Mouse (Mus musculus): ENCODE measurements around the gene Cachd1. TPM values are rescaled to one million over a fixed set of nuclear protein-coding genes. Genes with fewer than 3 reads are reported as not detected.

The Cachd1 gene
- polyA plus RNA-seq, 1 experiment from 2014 or later, result 12.2 TPM

DNA sequence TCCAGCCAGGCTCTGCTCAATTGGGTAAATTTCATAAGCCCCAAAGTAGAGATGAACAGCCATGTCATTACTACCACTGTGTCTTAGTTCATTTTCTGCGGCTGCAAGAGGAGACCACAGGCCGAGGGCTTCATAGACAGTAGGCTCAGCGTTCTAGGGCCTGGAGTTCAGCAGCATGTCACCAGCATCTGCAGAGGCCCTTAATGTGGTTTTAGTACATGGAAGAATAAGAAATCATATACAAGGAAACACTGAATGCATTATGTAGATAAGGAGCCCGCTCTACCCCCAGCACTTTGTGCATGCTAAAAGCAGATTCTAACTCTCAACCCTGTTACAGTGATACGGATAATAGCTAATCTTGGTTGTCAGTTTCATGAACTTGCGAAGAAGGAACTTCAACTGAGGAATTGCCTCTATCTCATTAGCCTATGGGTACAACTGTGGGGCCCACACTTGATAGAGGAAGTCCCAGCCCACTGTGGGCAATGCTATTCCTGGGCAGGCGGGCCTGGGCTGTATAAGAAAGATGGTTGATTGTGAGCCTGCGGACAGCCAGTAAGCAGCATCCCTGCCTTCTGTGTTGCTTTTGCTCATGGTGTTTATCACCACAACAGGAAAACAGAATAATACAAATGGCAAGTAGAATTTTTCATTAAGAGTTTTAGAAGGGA is 110.4 kb downstream of the Cachd1 start:
- 82% methylated on average over 8 of the region's 8 CpGs for WGBS
- no peak for TF ChIP-seq CTCF (IDR thresholded peaks at IDR 0.05; ENCODE audit: low read depth)
- no peak for DNase-seq (ENCODE audit: low spot score)
- no peak for ATAC-seq (replicated peaks; ENCODE audit: low FRiP score, low read depth)
- H3K4me1 ChIP-seq (replicated peaks; ENCODE audit: insufficient read depth, low read length), result peaks cover 8% of the 10 kb centered on the region
- H3K9ac ChIP-seq (ENCODE audit: low read depth, low read length), result 0 out of 2 replicates have a peak overlapping the region, but pooled peaks have one; percentile 8
- no peak overlapping the region for H3K4me3 ChIP-seq (replicated peaks; ENCODE audit: low read depth, low read length)
- H3K27me3 ChIP-seq (ENCODE audit: insufficient read depth, low read length), result no peaks in the 10 kb centered on the region
- peak overlapping the region; percentile 34; the same call in 1 of the 2 replicates for H3K4me2 ChIP-seq (ENCODE audit: low read length)
- peak overlapping the region; percentile 77 for H3K27ac ChIP-seq
- H3K9me3 ChIP-seq (replicated peaks; ENCODE audit: low read length), result no peaks in the 10 kb centered on the region
- no peaks in the 10 kb centered on the region for H3K36me3 ChIP-seq (ENCODE audit: insufficient read depth, low read length)

DNA sequence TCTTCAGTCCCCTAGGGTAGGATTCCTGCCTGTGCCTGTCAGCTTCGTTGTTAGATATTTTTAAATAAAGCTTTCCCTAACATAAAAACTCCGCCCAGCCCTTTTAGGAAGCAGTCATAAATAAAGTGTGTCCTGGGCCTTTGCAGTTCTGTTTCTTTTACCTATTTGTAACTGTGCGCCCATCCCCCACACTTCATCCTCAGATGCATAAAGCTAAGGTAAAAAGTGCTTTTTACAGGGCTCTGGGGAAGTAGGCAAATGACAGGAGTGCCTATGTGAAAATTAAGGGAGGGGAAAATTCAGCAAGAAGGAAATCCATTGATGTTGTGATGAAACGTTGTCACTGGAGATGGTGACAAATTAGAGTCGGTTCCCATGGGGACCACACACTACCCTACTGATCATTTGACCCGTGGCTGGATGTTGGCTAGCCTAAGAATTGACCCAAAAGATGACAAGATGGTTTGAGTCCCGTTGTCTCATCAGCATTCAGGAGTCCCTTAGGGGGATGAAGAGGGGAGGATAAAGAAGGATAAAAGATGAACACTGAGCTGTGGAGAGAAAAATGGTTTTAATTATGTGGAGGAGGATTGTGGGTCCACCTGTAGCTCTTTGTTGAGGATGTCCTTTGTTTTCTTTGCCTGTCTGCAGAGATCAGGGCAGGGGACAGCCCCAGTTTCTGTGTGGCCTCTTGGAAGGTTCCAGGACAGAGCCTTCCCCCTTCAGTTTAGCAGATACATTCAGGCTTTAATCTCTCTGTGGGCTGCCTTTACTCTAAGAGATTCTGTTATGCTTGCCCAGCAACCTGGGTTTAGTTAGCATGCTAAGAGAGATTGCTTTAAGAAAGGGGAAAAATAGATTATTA is 113.9 kb downstream of the Cachd1 start:
- 37% methylated on average over 7 of the region's 7 CpGs for WGBS
- DNase-seq (ENCODE audit: low spot score), result no peak
- no peaks in the 10 kb centered on the region for H3K36me3 ChIP-seq (ENCODE audit: insufficient read depth, low read length)
- H3K9me3 ChIP-seq (replicated peaks; ENCODE audit: low read length), result no peaks in the 10 kb centered on the region
- ATAC-seq (replicated peaks; ENCODE audit: low FRiP score, low read depth), result no peak
- no peak overlapping the region for H3K27ac ChIP-seq
- H3K4me1 ChIP-seq (replicated peaks; ENCODE audit: insufficient read depth, low read length), result peaks cover 8% of the 10 kb centered on the region
- H3K9ac ChIP-seq (ENCODE audit: low read depth, low read length), result no peak overlapping the region
- H3K27me3 ChIP-seq (ENCODE audit: insufficient read depth, low read length), result no peaks in the 10 kb centered on the region
- no peak overlapping the region for H3K4me3 ChIP-seq (replicated peaks; ENCODE audit: low read depth, low read length)
- TF ChIP-seq CTCF (IDR thresholded peaks at IDR 0.05; ENCODE audit: low read depth), result no peak
- H3K4me2 ChIP-seq (ENCODE audit: low read length), result no peak overlapping the region

DNA sequence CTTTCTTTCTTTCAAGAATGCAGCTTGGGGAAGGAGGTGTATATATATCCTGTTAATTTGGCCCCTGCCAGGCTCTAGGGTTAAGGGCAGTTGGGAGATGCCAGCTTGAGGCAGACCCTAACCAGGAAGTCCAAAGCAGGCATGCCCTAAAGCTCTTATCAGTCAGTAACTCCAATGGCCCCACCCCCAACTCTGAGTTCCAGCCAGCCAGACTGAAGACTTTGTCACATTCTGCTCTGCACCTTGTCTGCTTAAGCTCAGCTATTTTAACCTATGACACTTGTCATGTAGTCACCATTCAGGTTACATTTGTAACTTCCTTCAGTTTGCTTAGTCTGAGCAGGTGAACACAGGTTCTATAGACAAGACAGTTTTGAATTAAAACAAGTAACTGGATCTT is 117.3 kb downstream of the Cachd1 start:
- Histone ChIP-seq H3K4me1 (replicated peaks; ENCODE audit: insufficient read depth, low read length) (no peaks in the 10 kb centered on the region), H3K9me3 (replicated peaks; ENCODE audit: low read length) (no peaks in the 10 kb centered on the region), H3K4me2 (ENCODE audit: low read length) (no peak overlapping the region), H3K36me3 (ENCODE audit: insufficient read depth, low read length) (0 out of 2 replicates have a peak, but pooled peaks cover 2% of the 10 kb centered on the region), H3K27ac (no peak overlapping the region), H3K9ac (ENCODE audit: low read depth, low read length) (no peak overlapping the region), H3K4me3 (replicated peaks; ENCODE audit: low read depth, low read length) (no peak overlapping the region), H3K27me3 (ENCODE audit: insufficient read depth, low read length) (no peaks in the 10 kb centered on the region)
- no peak for ATAC-seq (replicated peaks; ENCODE audit: low FRiP score, low read depth)
- DNase-seq (ENCODE audit: low spot score), result no peak
- no peak for TF ChIP-seq CTCF (IDR thresholded peaks at IDR 0.05; ENCODE audit: low read depth)

DNA sequence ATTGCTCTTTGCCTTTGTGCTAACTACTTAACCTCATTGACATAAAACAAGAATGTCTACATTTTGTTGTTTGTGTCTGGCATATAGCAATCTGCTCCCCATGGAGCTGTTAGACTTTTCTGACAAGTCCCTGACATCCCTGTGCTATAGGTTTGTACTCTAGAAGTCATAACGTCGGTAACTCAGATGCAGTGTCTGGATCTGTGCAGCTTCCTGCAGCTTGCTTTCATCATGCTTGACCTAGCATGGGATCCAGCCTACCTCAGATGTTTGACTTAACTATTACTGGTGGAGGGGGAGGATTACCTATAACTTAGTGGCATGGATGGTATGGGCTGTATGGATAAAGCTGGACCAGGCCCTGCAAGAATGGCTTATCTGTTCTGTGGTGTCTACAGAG is 117.7 kb downstream of the Cachd1 start:
- Histone ChIP-seq H3K4me3 (replicated peaks; ENCODE audit: low read depth, low read length) (no peak overlapping the region), H3K27me3 (ENCODE audit: insufficient read depth, low read length) (no peaks in the 10 kb centered on the region), H3K9me3 (replicated peaks; ENCODE audit: low read length) (no peaks in the 10 kb centered on the region), H3K4me2 (ENCODE audit: low read length) (no peak overlapping the region), H3K4me1 (replicated peaks; ENCODE audit: insufficient read depth, low read length) (no peaks in the 10 kb centered on the region), H3K27ac (no peak overlapping the region), H3K9ac (ENCODE audit: low read depth, low read length) (no peak overlapping the region), H3K36me3 (ENCODE audit: insufficient read depth, low read length) (0 out of 2 replicates have a peak, but pooled peaks cover 6% of the 10 kb centered on the region)
- no peak for TF ChIP-seq CTCF (IDR thresholded peaks at IDR 0.05; ENCODE audit: low read depth)
- 37% methylated on average over 2 of the region's 2 CpGs for WGBS
- ATAC-seq (replicated peaks; ENCODE audit: low FRiP score, low read depth), result no peak
- DNase-seq (ENCODE audit: low spot score), result no peak

DNA sequence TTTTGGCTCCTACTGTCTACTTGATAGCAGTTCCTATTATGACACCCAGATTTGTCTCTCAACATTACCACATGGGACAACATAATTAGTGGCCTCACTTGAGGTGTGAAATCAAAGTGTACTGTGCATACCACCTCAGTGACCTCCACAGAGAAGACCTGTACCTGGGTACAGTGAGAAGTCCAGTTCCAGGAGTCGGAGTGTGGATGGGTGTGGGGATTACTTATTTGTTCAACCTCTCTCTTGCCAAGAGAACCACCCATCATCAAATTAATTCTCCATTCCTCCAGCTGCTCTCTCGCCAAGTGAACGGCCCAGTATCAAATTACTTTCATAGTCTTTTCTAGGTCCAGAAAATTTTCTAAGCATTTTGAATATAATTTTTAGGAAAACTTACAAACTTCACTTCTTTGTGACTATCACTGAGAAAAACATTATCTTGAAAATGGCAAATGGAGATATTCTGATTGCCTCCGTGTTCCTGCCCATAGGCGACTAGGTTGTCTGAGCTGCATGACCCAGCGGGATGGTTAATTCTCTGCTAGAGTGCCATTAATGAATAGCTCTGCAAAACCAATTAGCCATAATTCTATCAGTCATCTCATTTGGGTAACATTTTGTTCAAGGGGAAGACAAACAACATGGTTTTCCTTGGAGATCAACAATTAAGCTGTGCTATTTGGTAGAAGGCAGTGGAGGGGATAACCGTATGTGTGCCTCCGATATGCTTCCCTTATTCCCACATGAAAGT is 120.0 kb downstream of the Cachd1 start:
- H3K27me3 ChIP-seq (ENCODE audit: insufficient read depth, low read length), result no peaks in the 10 kb centered on the region
- no peaks in the 10 kb centered on the region for H3K9me3 ChIP-seq (replicated peaks; ENCODE audit: low read length)
- 69% methylated on average over 8 of the region's 8 CpGs for WGBS
- H3K4me3 ChIP-seq (replicated peaks; ENCODE audit: low read depth, low read length), result no peak overlapping the region
- TF ChIP-seq CTCF (IDR thresholded peaks at IDR 0.05; ENCODE audit: low read depth), result no peak
- 0 out of 2 replicates have a peak, but pooled peaks cover 6% of the 10 kb centered on the region for H3K36me3 ChIP-seq (ENCODE audit: insufficient read depth, low read length)
- no peak overlapping the region for H3K4me2 ChIP-seq (ENCODE audit: low read length)
- H3K4me1 ChIP-seq (replicated peaks; ENCODE audit: insufficient read depth, low read length), result no peaks in the 10 kb centered on the region
- DNase-seq (ENCODE audit: low spot score), result no peak
- H3K9ac ChIP-seq (ENCODE audit: low read depth, low read length), result no peak overlapping the region
- ATAC-seq (replicated peaks; ENCODE audit: low FRiP score, low read depth), result no peak
- no peak overlapping the region for H3K27ac ChIP-seq

DNA sequence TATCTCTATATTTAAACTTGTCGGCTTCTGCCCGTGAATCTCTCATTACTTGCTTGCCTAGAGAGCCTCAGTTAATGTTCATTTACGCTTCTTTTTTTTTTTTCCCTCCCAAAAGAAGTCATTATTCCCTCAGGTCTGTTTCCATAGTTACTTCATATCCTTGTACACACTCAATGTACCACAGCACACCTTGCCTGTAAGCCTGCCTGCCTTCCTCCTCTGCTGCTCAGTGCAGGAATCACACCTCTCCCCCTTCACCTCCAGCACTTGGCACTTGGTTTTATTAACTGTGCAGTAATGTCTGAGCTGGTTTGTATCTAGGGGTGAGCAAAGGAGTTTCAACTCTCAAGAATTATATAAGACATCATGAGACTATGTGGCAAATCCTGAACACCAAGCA is 121.5 kb downstream of the Cachd1 start:
- Histone ChIP-seq H3K27me3 (ENCODE audit: insufficient read depth, low read length) (no peaks in the 10 kb centered on the region), H3K4me1 (replicated peaks; ENCODE audit: insufficient read depth, low read length) (no peaks in the 10 kb centered on the region), H3K4me3 (replicated peaks; ENCODE audit: low read depth, low read length) (no peak overlapping the region), H3K4me2 (ENCODE audit: low read length) (no peak overlapping the region), H3K9ac (ENCODE audit: low read depth, low read length) (no peak overlapping the region), H3K36me3 (ENCODE audit: insufficient read depth, low read length) (0 out of 2 replicates have a peak, but pooled peaks cover 6% of the 10 kb centered on the region), H3K27ac (no peak overlapping the region), H3K9me3 (replicated peaks; ENCODE audit: low read length) (no peaks in the 10 kb centered on the region)
- 94% methylated on average over 3 of the region's 3 CpGs for WGBS
- no peak for TF ChIP-seq CTCF (IDR thresholded peaks at IDR 0.05; ENCODE audit: low read depth)
- ATAC-seq (replicated peaks; ENCODE audit: low FRiP score, low read depth), result no peak
- no peak for DNase-seq (ENCODE audit: low spot score)

All from kidney, postnatal 0 days (tissue).